Mouse (Mus musculus) ES-E14 (cell line): ENCODE data around the gene Gabbr2.

Source experiments
- CHD2 ChIP-seq: IDR thresholded peaks from 2 replicates; pipeline ENCODE4 v1.6.1; 2014; ENCODE audit warnings: mild to moderate bottlenecking, low read depth, low read length, inconsistent platforms
- MAFK ChIP-seq: IDR thresholded peaks from 2 replicates; pipeline ENCODE4 v1.6.1; 2014; ENCODE audit warnings: mild to moderate bottlenecking, low read depth, low read length, inconsistent platforms; ENCODE audit not compliant: insufficient read depth

DNA sequence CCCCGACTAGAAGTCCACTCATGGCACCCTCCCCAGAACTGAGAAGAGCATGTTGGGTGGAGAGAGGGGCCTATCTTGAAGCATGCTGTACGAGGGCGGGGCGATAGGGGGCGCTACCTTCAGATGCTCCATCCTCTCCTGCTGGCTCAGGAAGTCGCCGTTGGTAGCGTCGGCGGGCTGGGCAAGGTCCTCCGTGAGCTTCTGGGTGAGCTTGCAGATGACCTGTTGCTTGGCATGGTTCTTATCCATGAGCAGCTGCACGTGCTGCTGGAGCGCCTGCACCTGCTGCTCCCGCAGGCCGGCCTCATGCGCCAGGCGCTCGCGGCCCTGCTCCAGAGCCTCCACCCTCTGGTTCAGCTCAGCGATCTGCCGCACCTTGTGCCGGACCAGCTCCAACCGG, 371.3 kb downstream of the Gabbr2 start:
- TF ChIP-seq MAFK: no peak
- TF ChIP-seq CHD2: no peak
